Mouse (Mus musculus) liver, embryonic 14.5 days (tissue): ENCODE results near the gene Nfkbid. TPM values are rescaled to one million over a fixed set of nuclear protein-coding genes. Genes with fewer than 3 reads are reported as not detected.

Source experiments
- ATAC-seq: fragments of 200-750 bp; cut with Nextera tagmentation; 2 replicates; pipeline ENCODE4 v1.8.0; 2017; ENCODE audit warnings: moderate number of reproducible peaks, mild to moderate bottlenecking, moderate library complexity; ENCODE audit not compliant: insufficient read depth
- DNase-seq, 3 experiments: peaks; one replicate each; pipeline ENCODE4 v3.0.0-alpha.2; 2012 to 2013; ENCODE audit warnings: low read depth in 3 of 3, low spot score in 3 of 3
- H3K27ac ChIP-seq: fragments of 300-500 bp; sonication (generic); 2 replicates; pipeline ENCODE4 v1.5.1; 2014; ENCODE audit warnings: moderate library complexity, mild to moderate bottlenecking, control low read depth, inconsistent platforms
- H3K27me3 ChIP-seq: fragments of 300-500 bp; sonication (generic); 2 replicates; pipeline ENCODE4 v1.6.1; 2014; ENCODE audit warnings: mild to moderate bottlenecking, low read length, moderate library complexity; ENCODE audit not compliant: control insufficient read depth, insufficient read depth
- H3K36me3 ChIP-seq: fragments of 300-500 bp; sonication (generic); replicated peaks from 2 replicates; pipeline ENCODE4 v1.6.1; 2014; ENCODE audit warnings: low read depth; ENCODE audit not compliant: control insufficient read depth, insufficient read depth
- H3K4me1 ChIP-seq, 2 experiments: fragments of 200-500 bp in 1 of 2; fragments of 300-500 bp in 1 of 2; sonication (generic) in 1 of 2; replicated peaks; 2 replicates each; pipeline ENCODE4 v1.6.1; 2012 to 2014; ENCODE audit warnings: antibody characterized with exemption in 1 of 2, inconsistent platforms in 1 of 2, low read length in 1 of 2; ENCODE audit not compliant: control insufficient read depth in 2 of 2, insufficient read depth in 2 of 2
- H3K4me2 ChIP-seq: fragments of 300-500 bp; sonication (generic); 2 replicates; pipeline ENCODE4 v1.6.1; 2014; ENCODE audit warnings: low read depth, mild to moderate bottlenecking, control low read depth, moderate library complexity
- H3K4me3 ChIP-seq, 2 experiments: fragments of 200-500 bp in 1 of 2; fragments of 300-500 bp in 1 of 2; sonication (generic) in 1 of 2; 2 replicates each; pipeline ENCODE4 v1.5.1; 2012 to 2014; ENCODE audit warnings: low read depth in 2 of 2, low read length in 2 of 2, mild to moderate bottlenecking in 2 of 2, control low read depth in 1 of 2, inconsistent platforms in 1 of 2, moderate library complexity in 1 of 2; ENCODE audit not compliant: insufficient read depth in 1 of 2
- H3K9ac ChIP-seq: fragments of 300-500 bp; sonication (generic); replicated peaks from 2 replicates; pipeline ENCODE4 v1.6.1; 2014; ENCODE audit warnings: mild to moderate bottlenecking, control low read depth, moderate library complexity
- H3K9me3 ChIP-seq: fragments of 300-500 bp; sonication (generic); 2 replicates; pipeline ENCODE4 v1.6.1; 2016; ENCODE audit warnings: low read length, mixed read lengths; ENCODE audit not compliant: control insufficient read depth
- CTCF ChIP-seq: IDR thresholded peaks from 2 replicates; pipeline ENCODE4 v1.5.1; 2016; ENCODE audit warnings: antibody characterized with exemption, low read depth, control low read depth
- EP300 ChIP-seq: IDR thresholded peaks from 2 replicates; pipeline ENCODE4 v1.6.1; 2016; ENCODE audit warnings: antibody characterized with exemption, low read depth
- WGBS: fragments of 180-500 bp; shearing (Covaris S2); extraction: QIAGEN DNeasy Blood & Tissue Kit; methylation state at CpG from one replicate; pipeline ENCODE4 v1.1.7; 2014; ENCODE audit not compliant: insufficient replicate concordance; 5-methylcytosine and 5-hydroxymethylcytosine counted together
- polyA plus RNA-seq, 2 experiments: library from polyadenylated mRNA; depleted of rRNA in 1 of 2; stranded (reverse) in 1 of 2; unstranded in 1 of 2; fragments of >200 nt; fragmentation: Nextera tagmentation in 1 of 2; extraction: Ambion mirVana in 1 of 2; gene quantifications; 2 replicates each; pipeline versions ENCODE4 v1.2.1 to v1.2.3; 2012 to 2014

Nfkbid gene
- polyA plus RNA-seq, 2 experiments: 0.69 to 1.2 TPM

- H3K4me3 ChIP-seq: no peak overlapping the region
- H3K9me3 ChIP-seq: no peaks in the 10 kb centered on the region
- ATAC-seq (no peak), DNase-seq (no peak)
- no peak overlapping the region for H3K9ac ChIP-seq
- no peaks in the 10 kb centered on the region for H3K4me1 ChIP-seq
- 10% methylated on average over 6 of the region's 6 CpGs for WGBS
- H3K27ac ChIP-seq: no peak overlapping the region
- H3K4me2 ChIP-seq: no peak overlapping the region; the same call in 1 of the 2 replicates
- no peaks in the 10 kb centered on the region for H3K36me3 ChIP-seq
- TF ChIP-seq EP300: no peak
- H3K27me3 ChIP-seq: peaks cover 57% of the 10 kb centered on the region
Observed at GRCm38 (mm10) chr7:30454259-30454658, 32.7 kb downstream of the Nfkbid start.

GRCm38 (mm10) chr7:30456487-30456886 is 35.0 kb downstream of the Nfkbid start:
- H3K4me1 ChIP-seq: no peaks in the 10 kb centered on the region
- TF ChIP-seq CTCF (no peak), EP300 (no peak)
- ATAC-seq (no peak), DNase-seq (no peak)
- H3K27me3 ChIP-seq: peaks cover 67% of the 10 kb centered on the region
- no peak overlapping the region for H3K27ac ChIP-seq
- H3K4me3 ChIP-seq: no peak overlapping the region
- H3K9me3 ChIP-seq: no peaks in the 10 kb centered on the region
- no peak overlapping the region for H3K9ac ChIP-seq
- H3K4me2 ChIP-seq: no peak overlapping the region
- 1% methylated on average over 9 of the region's 9 CpGs for WGBS
- H3K36me3 ChIP-seq: no peaks in the 10 kb centered on the region

GRCm38 (mm10) chr7:30456911-30457628 is 35.5 kb downstream of the Nfkbid start:
- H3K4me2 ChIP-seq: no peak overlapping the region
- H3K9ac ChIP-seq: no peak overlapping the region
- H3K9me3 ChIP-seq: no peaks in the 10 kb centered on the region
- H3K36me3 ChIP-seq: no peaks in the 10 kb centered on the region
- no peak overlapping the region for H3K4me3 ChIP-seq
- DNase-seq (no peak), ATAC-seq (no peak)
- H3K27me3 ChIP-seq: peaks cover 67% of the 10 kb centered on the region
- WGBS: 2% methylated on average over 31 of the region's 31 CpGs
- H3K4me1 ChIP-seq: no peaks in the 10 kb centered on the region
- H3K27ac ChIP-seq: no peak overlapping the region
- TF ChIP-seq CTCF (no peak), EP300 (no peak)

- no peak for DNase-seq
- TF ChIP-seq EP300 (no peak), CTCF (no peak)
- ATAC-seq: no peak
- no peaks in the 10 kb centered on the region for H3K4me1 ChIP-seq
- H3K36me3 ChIP-seq: no peaks in the 10 kb centered on the region
- 4% methylated on average over 16 of the region's 16 CpGs for WGBS
- H3K27me3 ChIP-seq: peaks cover 64% of the 10 kb centered on the region
- H3K4me2 ChIP-seq: no peak within 1 kb of the TSS
- H3K9me3 ChIP-seq: no peaks in the 10 kb centered on the region
- no peak within 1 kb of the TSS for H3K27ac ChIP-seq
- H3K9ac ChIP-seq: no peak within 1 kb of the TSS
- no peak within 1 kb of the TSS for H3K4me3 ChIP-seq
Observed at GRCm38 (mm10) chr7:30457629-30458330, 36.2 kb downstream of the Nfkbid start, which contains the start of the genes Kirrel2 and Nphs1. Gene Kirrel2, minus strand, starts transcription at chr7:30457690. Gene Nphs1, plus strand, starts transcription at chr7:30458315.

- no peaks in the 10 kb centered on the region for H3K4me1 ChIP-seq
- no peak for ATAC-seq
- no peak for DNase-seq
- H3K4me3 ChIP-seq: no peak overlapping the region
- TF ChIP-seq CTCF (no peak), EP300 (no peak)
- H3K4me2 ChIP-seq: no peak overlapping the region
- no peaks in the 10 kb centered on the region for H3K9me3 ChIP-seq
- no peaks in the 10 kb centered on the region for H3K36me3 ChIP-seq
- H3K27me3 ChIP-seq: peaks cover 56% of the 10 kb centered on the region
- H3K9ac ChIP-seq: no peak overlapping the region
- H3K27ac ChIP-seq: no peak overlapping the region
- WGBS: 35% methylated on average over 6 of the region's 6 CpGs
Observed at GRCm38 (mm10) chr7:30459484-30459883, 38.0 kb downstream of the Nfkbid start.
